Mouse (Mus musculus) cortical plate, adult 2 months (tissue): Measurements from ENCODE around the gene Rab15. TPM values are rescaled to one million over a fixed set of nuclear protein-coding genes. Genes with fewer than 3 reads are reported as not detected.
"Not testable (repeated sequence)": the region's sequence is repeated elsewhere in the genome, so short reads cannot be mapped to it uniquely, and the experiment has no call there.

Experiments used
- H3K27ac ChIP-seq: fragments of 200-500 bp; 2 replicates; pipeline ENCODE4 v1.5.1; 2012; ENCODE audit warnings: low read length, control low read depth, inconsistent platforms; ENCODE audit not compliant: insufficient read depth
- H3K4me1 ChIP-seq: fragments of 200-500 bp; 2 replicates; pipeline ENCODE4 v1.6.1; 2011; ENCODE audit warnings: low read length; ENCODE audit not compliant: control insufficient read depth, insufficient read depth
- H3K4me3 ChIP-seq: fragments of 200-500 bp; 2 replicates; pipeline ENCODE4 v1.5.1; 2011; ENCODE audit warnings: mild to moderate bottlenecking, low read length, control low read depth; ENCODE audit not compliant: insufficient read depth
- CTCF ChIP-seq: fragments of 200-500 bp; IDR thresholded peaks from 2 replicates; pipeline ENCODE4 v1.5.1; 2011; ENCODE audit warnings: mild to moderate bottlenecking, control low read depth, low read length; ENCODE audit not compliant: insufficient read depth; ENCODE audit errors: extremely low read depth
- POLR2A ChIP-seq: fragments of 200-500 bp; IDR thresholded peaks from 2 replicates; pipeline ENCODE4 v1.6.1; 2011; ENCODE audit warnings: mild to moderate bottlenecking, low read length, control low read depth; ENCODE audit not compliant: insufficient read depth; ENCODE audit errors: extremely low read depth
- polyA plus RNA-seq: library from polyadenylated mRNA; depleted of rRNA; stranded (reverse); fragments of >200 nt; gene quantifications from 2 replicates; pipeline ENCODE4 v1.2.3, GENCODE M21; 2012; rRNA removed

The Rab15 gene
- 224 and 229 TPM in 2 replicates for polyA plus RNA-seq

DNA sequence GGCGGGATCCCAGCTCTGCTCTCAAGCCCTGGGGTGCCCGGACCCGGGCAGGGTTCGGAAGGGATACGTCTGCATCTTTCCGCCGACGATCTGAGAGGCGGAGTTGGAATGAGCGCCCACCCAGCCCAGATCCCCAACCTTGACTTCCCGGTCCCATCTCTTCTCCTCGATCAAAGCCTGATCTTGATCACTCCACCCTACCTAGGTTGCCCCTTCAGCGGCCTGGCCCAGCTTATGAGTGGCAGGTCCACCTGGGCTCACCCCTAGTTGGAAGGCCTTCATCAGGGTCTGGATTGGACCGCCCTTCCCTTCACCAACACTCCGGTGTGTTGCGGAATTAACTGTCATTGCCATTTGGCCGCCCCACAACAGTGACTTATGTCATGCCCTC lies at the start of gene Rab15:
Gene Rab15 (minus strand): TSS at position 258 of the 391 bp plus-strand sequence.
- Histone ChIP-seq H3K4me3 (peak within 1 kb of the TSS; percentile 85), H3K4me1 (peaks cover 11% of the 10 kb centered on the region), H3K27ac (peak within 1 kb of the TSS; percentile 96)
- peak; percentile 35; the same call in 1 of the 2 replicates for TF ChIP-seq POLR2A
- no peak for TF ChIP-seq CTCF

DNA sequence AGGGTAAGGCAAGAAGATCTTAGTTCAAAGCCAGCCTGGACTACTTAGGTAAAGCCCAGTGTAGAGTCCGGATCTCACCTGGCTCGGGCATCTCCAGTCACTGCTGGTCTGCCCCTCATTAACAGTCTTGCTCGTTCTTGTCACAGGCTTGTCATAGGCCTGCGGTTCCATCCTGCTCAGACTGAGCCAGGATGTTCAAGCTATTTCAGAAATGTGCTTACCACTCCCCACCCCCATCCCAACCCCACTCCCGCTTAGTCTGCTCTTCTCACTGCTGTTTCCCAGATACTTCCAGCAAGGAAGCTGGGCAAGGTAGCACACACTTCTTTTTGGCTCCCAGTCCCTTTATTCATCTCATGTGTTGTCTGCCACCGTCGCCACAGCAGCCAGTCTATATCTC lies 46.9 kb upstream of the Rab15 start:
- TF ChIP-seq POLR2A (no peak), CTCF (no peak)
- Histone ChIP-seq H3K27ac (no peak overlapping the region), H3K4me3 (no peak overlapping the region)

DNA sequence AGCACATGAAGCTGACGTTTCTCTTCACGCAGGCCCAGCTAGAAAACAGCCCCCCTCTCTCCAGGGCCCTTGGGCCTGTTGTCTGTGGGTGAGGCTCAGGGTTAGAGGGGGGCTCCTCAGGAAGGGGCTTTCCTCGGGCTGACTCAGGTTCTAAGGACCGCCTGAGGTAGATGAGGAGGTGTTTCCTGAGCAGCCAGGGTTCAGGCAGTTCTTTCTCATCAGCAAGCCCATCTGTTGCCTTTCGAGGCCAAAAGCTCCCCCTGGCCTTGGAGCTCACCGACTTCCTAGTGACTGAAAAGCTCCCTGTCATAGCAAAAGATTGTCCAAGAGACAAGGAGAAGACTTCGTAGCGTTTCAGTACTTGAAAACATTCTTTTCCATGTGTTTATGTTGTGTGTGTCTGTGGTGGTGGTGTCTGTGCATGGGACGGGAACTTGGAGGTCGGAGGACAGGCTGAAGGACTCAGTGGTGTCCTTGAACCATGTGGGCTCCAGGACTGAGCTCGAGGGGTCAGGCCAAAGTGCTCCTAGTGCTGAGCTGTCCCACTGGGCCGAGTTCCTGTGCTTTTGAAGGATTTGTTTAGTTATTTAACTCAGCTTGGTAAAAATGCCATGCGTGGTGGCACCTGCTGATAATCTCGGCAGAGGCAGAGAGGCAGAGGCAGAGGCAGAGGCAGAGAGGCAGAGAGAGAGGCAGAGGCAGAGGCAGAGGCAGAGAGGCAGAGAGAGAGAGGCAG lies 45.9 kb upstream of the Rab15 start:
- TF ChIP-seq POLR2A (no peak), CTCF (no peak)
- H3K4me3 ChIP-seq, result no peak overlapping the region
- no peak overlapping the region for H3K27ac ChIP-seq
- peaks cover 1% of the 10 kb centered on the region; the same call in 1 of the 2 replicates for H3K4me1 ChIP-seq

More for the DNA sequence above, 46.9 kb upstream of the Rab15 start:
- H3K4me1 ChIP-seq, result peaks cover 1% of the 10 kb centered on the region; the same call in 1 of the 2 replicates

DNA sequence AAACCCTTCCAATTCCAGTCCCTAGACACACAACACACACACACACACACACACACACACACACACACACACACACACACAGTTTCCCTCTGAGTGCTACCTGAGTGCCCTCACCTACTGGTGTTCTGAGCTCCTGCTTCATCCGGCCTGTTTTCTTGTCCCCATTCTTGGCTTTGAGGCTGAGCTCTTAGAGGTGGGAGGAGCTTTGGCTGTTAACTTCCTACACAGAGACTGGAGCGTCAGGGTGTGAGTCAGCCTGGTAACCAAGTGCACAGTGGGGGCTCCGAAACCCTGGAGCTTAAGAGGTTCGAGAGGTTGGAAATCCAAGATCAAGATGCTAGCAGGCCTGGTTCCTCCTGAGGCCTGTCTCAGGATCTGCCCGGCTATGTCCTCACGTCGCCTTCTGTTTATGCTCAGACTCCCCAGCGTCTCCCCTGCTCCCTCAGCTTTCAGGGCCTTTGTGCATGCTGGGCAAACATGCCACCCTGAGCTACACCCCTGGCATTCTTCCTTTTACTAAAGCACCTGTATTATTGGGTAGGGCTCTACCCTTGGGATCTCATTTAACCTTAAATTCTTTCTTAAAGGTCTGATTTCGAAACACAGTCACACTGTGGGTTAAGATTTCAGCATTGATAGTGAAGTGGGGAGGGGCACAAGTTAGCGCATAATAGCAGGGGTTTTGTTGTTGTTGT lies 45.0 kb upstream of the Rab15 start:
- H3K4me3 ChIP-seq, result no peak overlapping the region
- 0 out of 2 replicates have a peak, but pooled peaks have one; percentile 13 for TF ChIP-seq POLR2A
- no peak for TF ChIP-seq CTCF
- no peak overlapping the region for H3K27ac ChIP-seq
- H3K4me1 ChIP-seq, result peaks cover 1% of the 10 kb centered on the region; the same call in 1 of the 2 replicates

- Histone ChIP-seq H3K4me1 (peaks cover 1% of the 10 kb centered on the region; the same call in 1 of the 2 replicates), H3K4me3 (no peak overlapping the region), H3K27ac (no peak overlapping the region)
- no peak for TF ChIP-seq CTCF
- no peak for TF ChIP-seq POLR2A
Measured at GRCm38 (mm10) chr12:76865266-76865665, 42.6 kb upstream of the Rab15 start.

GRCm38 (mm10) chr12:76863651-76864050 lies 40.9 kb upstream of the Rab15 start:
- Histone ChIP-seq H3K4me3 (no peak overlapping the region), H3K27ac (no peak overlapping the region), H3K4me1 (peaks cover 1% of the 10 kb centered on the region; the same call in 1 of the 2 replicates)
- no peak for TF ChIP-seq POLR2A
- TF ChIP-seq CTCF, result no peak

- H3K27ac ChIP-seq, H3K4me1 ChIP-seq, H3K4me3 ChIP-seq: not testable (repeated sequence)
Measured at GRCm38 (mm10) chr12:76858788-76859187, 36.1 kb upstream of the Rab15 start.

DNA sequence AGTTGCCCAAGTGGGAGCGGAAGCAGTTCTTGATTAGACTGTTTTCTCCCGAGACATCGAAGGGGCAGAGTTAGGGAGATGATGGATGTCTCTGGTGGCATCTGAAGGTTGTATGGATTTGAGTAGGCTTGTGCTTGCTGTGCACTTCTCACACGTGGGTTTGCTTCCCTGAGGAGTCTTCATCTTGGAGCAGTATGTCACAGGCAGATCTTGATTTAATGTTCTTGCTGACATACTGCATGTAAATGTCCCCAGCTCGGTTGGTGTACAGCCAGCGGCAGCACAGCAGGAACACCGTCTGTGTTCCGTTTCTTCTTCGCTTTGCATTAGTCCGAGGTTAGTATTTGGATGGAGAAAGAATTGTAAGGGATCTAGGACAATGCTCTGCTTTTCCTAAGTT lies 34.4 kb upstream of the Rab15 start:
- Histone ChIP-seq H3K4me3 (no peak overlapping the region), H3K27ac (no peak overlapping the region)
- TF ChIP-seq POLR2A, result no peak
- TF ChIP-seq CTCF, result no peak

GRCm38 (mm10) chr12:76853378-76854142 lies 30.9 kb upstream of the Rab15 start:
- Histone ChIP-seq H3K4me1 (no peaks in the 10 kb centered on the region), H3K4me3 (no peak overlapping the region), H3K27ac (no peak overlapping the region)
- TF ChIP-seq POLR2A, result no peak
- no peak for TF ChIP-seq CTCF

More for the DNA sequence above, 34.4 kb upstream of the Rab15 start:
- H3K4me1 ChIP-seq, result no peaks in the 10 kb centered on the region
